Mouse (Mus musculus) lung, postnatal 0 days (tissue): ENCODE measurements at regions not wholly inside any gene's neighbourhood (a gene's known extent, or its start where the extent isn't known, plus 50 kb on each side); places are given as distances from the start of the nearest gene placed in this dataset.

Experiments used
- ATAC-seq: fragments of 200-750 bp; cut with Nextera tagmentation; 2 replicates; pipeline ENCODE4 v1.8.0; 2017; ENCODE audit warnings: moderate library complexity
- DNase-seq: peaks from one replicate; pipeline ENCODE4 v3.0.0-alpha.2; 2016; ENCODE audit warnings: low spot score
- H3K27ac ChIP-seq: fragments of 300-500 bp; sonication (generic); 2 replicates; pipeline ENCODE4 v1.5.1; 2014; ENCODE audit warnings: antibody characterized with exemption, mild to moderate bottlenecking, low read length, mixed read lengths
- H3K27me3 ChIP-seq: fragments of 300-500 bp; sonication (generic); replicated peaks from 2 replicates; pipeline ENCODE4 v1.6.1; 2014; ENCODE audit warnings: low read length, mixed read lengths; ENCODE audit not compliant: insufficient read depth
- H3K36me3 ChIP-seq: fragments of 300-500 bp; sonication (generic); 2 replicates; pipeline ENCODE4 v1.6.1; 2014; ENCODE audit warnings: low read length, mixed read lengths; ENCODE audit not compliant: insufficient read depth
- H3K4me1 ChIP-seq: fragments of 300-500 bp; sonication (generic); 2 replicates; pipeline ENCODE4 v1.6.1; 2014; ENCODE audit warnings: antibody characterized with exemption, low read depth, low read length, mixed read lengths; ENCODE audit not compliant: insufficient read depth
- H3K4me2 ChIP-seq: fragments of 300-500 bp; sonication (generic); replicated peaks from 2 replicates; pipeline ENCODE4 v1.6.1; 2014; ENCODE audit warnings: low read depth, mild to moderate bottlenecking, low read length, moderate library complexity, mixed read lengths
- H3K4me3 ChIP-seq: fragments of 300-500 bp; sonication (generic); 2 replicates; pipeline ENCODE4 v1.5.1; 2014; ENCODE audit warnings: low read depth, low read length
- H3K9ac ChIP-seq: fragments of 300-500 bp; sonication (generic); replicated peaks from 2 replicates; pipeline ENCODE4 v1.6.1; 2014; ENCODE audit warnings: low read depth, mild to moderate bottlenecking
- H3K9me3 ChIP-seq: fragments of 300-500 bp; sonication (generic); 2 replicates; pipeline ENCODE4 v1.6.1; 2016; ENCODE audit warnings: low read length, mixed read lengths
- CTCF ChIP-seq: IDR thresholded peaks from 2 replicates; pipeline ENCODE4 v1.5.1; 2016; ENCODE audit warnings: antibody characterized with exemption, mild to moderate bottlenecking
- EP300 ChIP-seq: IDR thresholded peaks from 2 replicates; pipeline ENCODE4 v1.6.1; 2016; ENCODE audit warnings: antibody characterized with exemption, mild to moderate bottlenecking, control low read depth
- WGBS: fragments of 180-500 bp; shearing (Covaris S2); extraction: QIAGEN DNeasy Blood & Tissue Kit; methylation state at CpG from one replicate; pipeline ENCODE4 v1.1.7; 2014; 5-methylcytosine and 5-hydroxymethylcytosine counted together

DNA sequence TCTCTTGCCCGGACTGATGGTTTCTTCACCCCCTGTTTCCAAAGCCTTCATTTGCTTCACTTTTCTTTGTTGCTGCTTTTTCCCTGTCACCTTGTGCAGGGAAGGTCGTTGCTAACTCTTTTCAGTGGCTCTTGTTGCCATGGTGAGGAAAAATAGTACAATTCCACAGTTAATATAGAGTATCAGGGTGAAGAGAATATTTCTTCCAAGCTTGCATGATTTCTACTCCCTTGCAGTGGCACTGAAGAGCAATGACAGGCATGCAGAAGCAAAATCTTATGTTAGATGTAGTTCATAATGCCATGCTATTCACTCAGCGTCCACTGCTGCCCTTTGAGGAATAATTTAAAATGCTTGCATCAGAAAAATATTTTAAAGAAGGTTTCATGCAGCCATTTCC, 262.3 kb upstream of the B430305J03Rik start:
- Histone ChIP-seq H3K4me3 (no peak overlapping the region), H3K36me3 (no peaks in the 10 kb centered on the region), H3K27me3 (no peaks in the 10 kb centered on the region), H3K9ac (no peak overlapping the region), H3K9me3 (no peaks in the 10 kb centered on the region), H3K27ac (no peak overlapping the region), H3K4me1 (no peaks in the 10 kb centered on the region), H3K4me2 (no peak overlapping the region)
- 58% methylated on average over 3 of the region's 3 CpGs for WGBS
- DNase-seq (no peak), ATAC-seq (no peak)
- TF ChIP-seq EP300 = no peak
- no peak for TF ChIP-seq CTCF

DNA sequence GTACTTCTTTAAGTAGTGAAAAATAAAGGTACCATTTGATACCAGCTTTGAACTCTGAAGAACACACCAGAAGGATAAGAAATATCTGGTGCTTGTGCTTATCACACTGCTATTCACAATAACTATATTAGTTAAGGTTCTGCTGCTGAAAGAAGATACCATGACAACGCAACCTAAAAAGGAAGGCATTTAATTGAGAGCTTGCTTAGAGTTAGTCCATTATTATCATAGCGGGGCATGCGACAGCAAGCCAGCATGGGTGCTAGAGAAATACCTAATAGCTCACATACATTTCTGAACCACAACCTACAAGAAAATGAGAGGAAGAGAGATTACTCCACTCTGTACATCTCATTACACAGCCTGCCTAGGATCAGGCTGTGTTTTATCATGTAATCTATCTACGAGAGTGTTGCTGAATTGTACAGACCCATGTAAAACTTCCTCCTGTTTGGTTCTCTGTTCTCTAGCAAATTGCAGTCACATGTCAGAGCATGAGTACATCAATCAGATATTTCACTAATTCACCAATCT, 258.3 kb upstream of the B430305J03Rik start:
- no peak for ATAC-seq
- Histone ChIP-seq H3K4me2 (no peak overlapping the region), H3K9me3 (no peaks in the 10 kb centered on the region), H3K36me3 (no peaks in the 10 kb centered on the region), H3K4me3 (no peak overlapping the region), H3K27me3 (no peaks in the 10 kb centered on the region), H3K4me1 (no peaks in the 10 kb centered on the region), H3K27ac (no peak overlapping the region), H3K9ac (no peak overlapping the region)
- TF ChIP-seq EP300 (no peak), CTCF (no peak)
- WGBS = 83% methylated on average over 4 of the region's 4 CpGs
- DNase-seq = no peak

GRCm38 (mm10) chr3:61605469-61605868, 239.7 kb upstream of the B430305J03Rik start:
- no peak for DNase-seq

GRCm38 (mm10) chr3:61602891-61603290, 237.1 kb upstream of the B430305J03Rik start:
- no peak for DNase-seq
- 82% methylated on average over 2 of the region's 2 CpGs for WGBS

More at GRCm38 (mm10) chr3:61605469-61605868, 239.7 kb upstream of the B430305J03Rik start:
- Histone ChIP-seq H3K4me1 (no peaks in the 10 kb centered on the region), H3K4me2 (no peak overlapping the region), H3K9ac (no peak overlapping the region), H3K27ac (no peak overlapping the region), H3K9me3 (no peaks in the 10 kb centered on the region), H3K4me3 (no peak overlapping the region), H3K27me3 (no peaks in the 10 kb centered on the region), H3K36me3 (no peaks in the 10 kb centered on the region)
- ATAC-seq = no peak
- 73% methylated on average over 4 of the region's 4 CpGs for WGBS
- TF ChIP-seq CTCF (no peak), EP300 (no peak)

GRCm38 (mm10) chr3:61595574-61595973, 229.8 kb upstream of the B430305J03Rik start:
- TF ChIP-seq CTCF = no peak
- TF ChIP-seq EP300 = no peak

More at GRCm38 (mm10) chr3:61602891-61603290, 237.1 kb upstream of the B430305J03Rik start:
- H3K9me3 ChIP-seq = no peaks in the 10 kb centered on the region
- no peak overlapping the region for H3K27ac ChIP-seq
- TF ChIP-seq CTCF (no peak), EP300 (no peak)
- no peaks in the 10 kb centered on the region for H3K27me3 ChIP-seq
- H3K4me2 ChIP-seq = no peak overlapping the region
- no peak overlapping the region for H3K4me3 ChIP-seq
- no peak for ATAC-seq
- H3K36me3 ChIP-seq = no peaks in the 10 kb centered on the region
- no peak overlapping the region for H3K9ac ChIP-seq
- H3K4me1 ChIP-seq = no peaks in the 10 kb centered on the region

DNA sequence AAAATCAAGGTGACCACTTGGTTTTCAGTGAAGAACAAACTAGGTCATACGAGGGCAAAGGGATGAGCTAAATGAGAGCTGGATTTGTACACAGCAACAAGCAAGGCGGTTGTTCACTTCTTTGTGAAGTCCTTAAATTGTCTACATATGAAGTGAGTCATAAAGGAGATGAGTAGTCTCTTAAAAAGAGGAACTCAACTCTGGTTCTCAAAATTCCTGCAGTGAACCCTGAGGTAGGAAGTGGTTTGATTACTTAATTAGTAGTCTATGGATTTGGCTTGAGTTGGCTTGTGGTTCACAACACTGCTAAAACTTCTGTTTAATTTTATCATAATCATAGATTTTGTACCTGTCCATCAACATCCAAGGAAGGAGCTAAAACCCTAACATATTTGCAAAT, 226.6 kb upstream of the B430305J03Rik start:
- H3K27ac ChIP-seq = no peak overlapping the region
- TF ChIP-seq EP300 = no peak
- no peak for TF ChIP-seq CTCF

More at GRCm38 (mm10) chr3:61595574-61595973, 229.8 kb upstream of the B430305J03Rik start:
- ATAC-seq = no peak
- H3K27me3 ChIP-seq = no peaks in the 10 kb centered on the region
- no peaks in the 10 kb centered on the region for H3K4me1 ChIP-seq
- no peak for DNase-seq
- no peak overlapping the region for H3K9ac ChIP-seq
- no peak overlapping the region for H3K27ac ChIP-seq
- no peak overlapping the region for H3K4me2 ChIP-seq
- H3K9me3 ChIP-seq = no peaks in the 10 kb centered on the region
- H3K36me3 ChIP-seq = no peaks in the 10 kb centered on the region
- H3K4me3 ChIP-seq = no peak overlapping the region

DNA sequence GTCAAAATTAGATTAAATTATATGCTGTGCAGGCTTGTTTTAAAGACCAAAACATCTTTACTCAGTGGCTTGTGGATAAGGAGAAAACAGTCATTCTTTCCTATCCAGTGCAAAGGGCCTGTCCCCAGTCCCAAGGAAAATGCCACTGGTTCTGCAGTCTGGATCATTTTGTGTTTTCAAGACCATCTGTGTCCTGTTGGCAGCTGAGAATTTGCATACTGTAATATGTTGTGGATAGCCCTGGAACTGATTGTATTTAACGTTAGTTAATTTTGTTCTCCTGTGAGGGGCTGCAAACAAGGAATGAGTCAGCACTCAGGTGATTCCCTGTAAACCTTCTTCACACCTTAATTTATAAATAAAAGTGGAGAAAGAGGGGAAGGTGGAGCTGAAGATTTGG, 217.9 kb upstream of the B430305J03Rik start:
- DNase-seq (no peak), ATAC-seq (no peak)
- TF ChIP-seq EP300 (no peak), CTCF (no peak)
- no peak overlapping the region for H3K4me3 ChIP-seq
- no peaks in the 10 kb centered on the region for H3K4me1 ChIP-seq
- no peak overlapping the region for H3K9ac ChIP-seq
- no peak overlapping the region for H3K4me2 ChIP-seq
- H3K9me3 ChIP-seq = no peaks in the 10 kb centered on the region
- H3K27me3 ChIP-seq = no peaks in the 10 kb centered on the region
- no peaks in the 10 kb centered on the region for H3K36me3 ChIP-seq
- H3K27ac ChIP-seq = no peak overlapping the region
- WGBS = 62% methylated on average over 1 of the region's 1 CpGs

More for the DNA sequence above, 226.6 kb upstream of the B430305J03Rik start:
- no peak overlapping the region for H3K4me3 ChIP-seq
- H3K27me3 ChIP-seq = no peaks in the 10 kb centered on the region
- no peaks in the 10 kb centered on the region for H3K4me1 ChIP-seq
- WGBS = 67% methylated on average over 2 of the region's 2 CpGs
- no peak overlapping the region for H3K9ac ChIP-seq
- H3K9me3 ChIP-seq = no peaks in the 10 kb centered on the region
- ATAC-seq (no peak), DNase-seq (peak; percentile 8)
- H3K36me3 ChIP-seq = no peaks in the 10 kb centered on the region
- no peak overlapping the region for H3K4me2 ChIP-seq
